ENCODE assay signal across 12 mouse cellular contexts in the genomic region with DNA sequence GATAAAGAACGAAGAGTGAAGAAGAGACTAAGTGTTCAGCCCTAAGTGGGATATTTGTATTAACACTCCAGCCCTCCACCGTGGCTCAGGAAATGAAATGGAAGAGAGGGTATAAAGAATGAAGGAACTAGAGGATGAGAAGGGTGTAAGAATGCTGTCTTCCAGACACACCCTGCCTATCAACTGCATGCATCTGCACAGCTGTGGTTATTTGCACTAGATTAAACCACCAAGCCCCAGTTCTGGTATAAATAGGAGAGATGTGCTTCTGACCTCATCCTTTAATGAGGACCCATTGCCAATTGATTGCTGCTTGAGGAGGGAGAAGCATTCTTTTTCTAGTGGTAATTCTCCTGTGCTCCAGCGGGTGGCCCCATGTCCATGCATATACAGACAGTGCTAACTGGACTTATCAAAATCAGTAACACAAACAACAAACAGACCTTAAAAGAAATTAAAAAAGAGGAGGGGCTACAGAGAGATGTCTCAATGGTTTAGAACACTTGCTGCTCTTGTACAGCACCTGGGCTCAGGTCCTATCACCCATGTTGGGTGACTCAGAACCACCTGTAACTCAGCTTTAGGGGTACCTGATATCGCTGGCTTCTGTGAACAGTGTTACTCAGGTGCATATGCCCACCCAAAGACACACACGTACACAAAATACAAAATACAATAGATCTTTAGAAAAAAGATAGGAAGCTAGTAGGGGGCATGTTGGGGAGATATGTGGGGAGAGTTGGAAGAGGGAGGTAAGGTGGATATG.
A peak's percentile ranks its signal among the peaks of the same experiment; 100 is the strongest.
DNase-seq lines count a peak whose midpoint lies in the region; ATAC-seq and TF ChIP-seq lines count a peak whose summit lies in the region.
"Had no signal": no experiment of that assay in that cellular context is flagged by ENCODE, and none has a peak within 500 bp of the region (broad histone marks: within the 10 kb centered on the region; RNA-seq: fewer than 3 reads in every experiment).

No protein-coding gene starts in this region.

- ATAC-seq in intestine, postnatal 0 days: no peak
- no peak for ATAC-seq in intestine, embryonic 15.5 days
- peak; percentile 60 for ATAC-seq in liver, embryonic 16.5 days (ENCODE audit: low read depth)

- no peak overlapping the region for H3K9ac ChIP-seq in intestine, postnatal 0 days (ENCODE audit: low read depth, low read length)
- H3K9ac ChIP-seq in intestine, embryonic 15.5 days: no peak overlapping the region
- H3K9ac ChIP-seq in liver, embryonic 16.5 days (ENCODE audit: low read depth, low read length): no peak overlapping the region
- H3K9ac ChIP-seq: embryonic facial prominence, embryonic 15.5 days had no signal

- H3K27ac ChIP-seq in intestine, postnatal 0 days (ENCODE audit: low read depth, low read length): no peak overlapping the region
- H3K27ac ChIP-seq in intestine, embryonic 15.5 days: no peak overlapping the region
- no peak overlapping the region for H3K27ac ChIP-seq in liver, embryonic 16.5 days (ENCODE audit: low read length)
- H3K27ac ChIP-seq in heart, embryonic 10.5 days: no peak overlapping the region
- H3K27ac ChIP-seq: embryonic facial prominence, embryonic 15.5 days had no signal

- 63% methylated on average over 5 of the region's 5 CpGs for WGBS in intestine, postnatal 0 days
- WGBS in intestine, embryonic 15.5 days: 65% methylated on average over 5 of the region's 5 CpGs
- WGBS in liver, embryonic 16.5 days (ENCODE audit: insufficient replicate concordance): 45% methylated on average over 5 of the region's 5 CpGs
- 65% methylated on average over 5 of the region's 5 CpGs for WGBS in heart, embryonic 10.5 days

- DNase-seq in ES-CJ7 (ENCODE audit: low read depth, low spot score): peak; percentile 14
- peak; percentile 20 to 24 for DNase-seq in cerebellum, postnatal 36 days
- no peak for DNase-seq in heart, embryonic 10.5 days (ENCODE audit: low spot score)
- no peak for DNase-seq in yolk sac, embryonic 10.5 days (ENCODE audit: low spot score)
- DNase-seq in heart, postnatal 25 days (ENCODE audit: low spot score): no peak
- DNase-seq: kidney, adult 11 months; thymus, postnatal 14 days had no signal

- H3K36me3 ChIP-seq in intestine, postnatal 0 days (ENCODE audit: control insufficient read depth, insufficient read depth): no peaks in the 10 kb centered on the region
- no peaks in the 10 kb centered on the region for H3K36me3 ChIP-seq in intestine, embryonic 15.5 days
- H3K36me3 ChIP-seq in liver, embryonic 16.5 days (ENCODE audit: control insufficient read depth, insufficient read depth): no peaks in the 10 kb centered on the region
- no peaks in the 10 kb centered on the region for H3K36me3 ChIP-seq in heart, embryonic 10.5 days
- H3K36me3 ChIP-seq: embryonic facial prominence, embryonic 15.5 days had no signal

- peak; percentile 57 for TF ChIP-seq CTCF in intestine, postnatal 0 days (IDR thresholded peaks at IDR 0.05; ENCODE audit: low read depth)

- intact Hi-C loops in heart, postnatal 25 days (cut with DNase I): no loop called here

- no peaks in the 10 kb centered on the region for H3K27me3 ChIP-seq in intestine, postnatal 0 days (replicated peaks; ENCODE audit: control insufficient read depth, insufficient read depth, low read length)
- H3K27me3 ChIP-seq in intestine, embryonic 15.5 days (replicated peaks): no peaks in the 10 kb centered on the region
- no peaks in the 10 kb centered on the region for H3K27me3 ChIP-seq in liver, embryonic 16.5 days (ENCODE audit: control insufficient read depth, insufficient read depth, low read depth, low read length)
- no peaks in the 10 kb centered on the region for H3K27me3 ChIP-seq in heart, embryonic 10.5 days (ENCODE audit: insufficient read depth, poor library complexity, severe bottlenecking)
- H3K27me3 ChIP-seq: embryonic facial prominence, embryonic 15.5 days; megakaryocyte, embryonic 14.5 days had no signal

- no peaks in the 10 kb centered on the region for H3K9me3 ChIP-seq in intestine, postnatal 0 days (ENCODE audit: control insufficient read depth)
- H3K9me3 ChIP-seq in intestine, embryonic 15.5 days: no peaks in the 10 kb centered on the region
- no peaks in the 10 kb centered on the region for H3K9me3 ChIP-seq in liver, embryonic 16.5 days (replicated peaks; ENCODE audit: control insufficient read depth, low read length)
- no peaks in the 10 kb centered on the region for H3K9me3 ChIP-seq in heart, embryonic 10.5 days
- H3K9me3 ChIP-seq: embryonic facial prominence, embryonic 15.5 days; megakaryocyte, embryonic 14.5 days had no signal

- H3K4me2 ChIP-seq in intestine, postnatal 0 days (replicated peaks; ENCODE audit: low read depth): no peak overlapping the region
- H3K4me2 ChIP-seq in intestine, embryonic 15.5 days (replicated peaks): no peak overlapping the region
- no peak overlapping the region for H3K4me2 ChIP-seq in liver, embryonic 16.5 days (ENCODE audit: low read depth, low read length)
- H3K4me2 ChIP-seq: embryonic facial prominence, embryonic 15.5 days had no signal

- no peak overlapping the region for H3K4me3 ChIP-seq in intestine, postnatal 0 days (ENCODE audit: low read depth, low read length)
- no peak overlapping the region for H3K4me3 ChIP-seq in intestine, embryonic 15.5 days (replicated peaks)
- H3K4me3 ChIP-seq in liver, embryonic 16.5 days (ENCODE audit: low read depth, low read length): no peak overlapping the region
- no peak overlapping the region for H3K4me3 ChIP-seq in heart, embryonic 10.5 days
- H3K4me3 ChIP-seq: embryonic facial prominence, embryonic 15.5 days; megakaryocyte, embryonic 14.5 days had no signal

- no peaks in the 10 kb centered on the region for H3K4me1 ChIP-seq in intestine, postnatal 0 days (replicated peaks; ENCODE audit: control insufficient read depth, insufficient read depth, low read length)
- H3K4me1 ChIP-seq in intestine, embryonic 15.5 days (replicated peaks): no peaks in the 10 kb centered on the region
- no peaks in the 10 kb centered on the region for H3K4me1 ChIP-seq in liver, embryonic 16.5 days (ENCODE audit: control insufficient read depth, low read depth, low read length)
- H3K4me1 ChIP-seq in heart, embryonic 10.5 days: no peaks in the 10 kb centered on the region
- H3K4me1 ChIP-seq: embryonic facial prominence, embryonic 15.5 days; megakaryocyte, embryonic 14.5 days had no signal

Comparison
In these comparisons a context has a peak if more than half of its experiments do, and no peak if none do; other contexts are left out.
1. DNase-seq: peak in ES-CJ7 (single experiment) and cerebellum, postnatal 36 days (2 of 2); none in heart, embryonic 10.5 days (single experiment), yolk sac, embryonic 10.5 days (single experiment) and heart, postnatal 25 days (single experiment).